Mouse (Mus musculus) bone marrow macrophage, adult 2 months (primary cell): ENCODE data around the gene Ntrk2.

ENCODE experiments used
- CTCF ChIP-seq: IDR thresholded peaks from 2 replicates; pipeline ENCODE4 v1.5.1; 2012; ENCODE audit warnings: low read depth, mild to moderate bottlenecking, low read length, moderate library complexity
- POLR2A ChIP-seq: IDR thresholded peaks from 2 replicates; pipeline ENCODE4 v1.6.1; 2012; ENCODE audit warnings: mild to moderate bottlenecking, low read depth, low read length, borderline replicate concordance

- TF ChIP-seq CTCF (no peak), POLR2A (no peak)
Observed at GRCm38 (mm10) chr13:59010893-59011529, 204.6 kb downstream of the Ntrk2 start.
